Mouse (Mus musculus) lung, embryonic 15.5 days (tissue): ENCODE results near the gene Ces2f. TPM values are rescaled to one million over a fixed set of nuclear protein-coding genes. Genes with fewer than 3 reads are reported as not detected.
"Not testable (repeated sequence)": the region's sequence is repeated elsewhere in the genome, so short reads cannot be mapped to it uniquely, and the experiment has no call there.

Source experiments
- ATAC-seq: fragments of 200-750 bp; cut with Nextera tagmentation; 2 replicates; pipeline ENCODE4 v1.8.0; 2017; ENCODE audit warnings: moderate number of reproducible peaks, borderline replicate concordance; ENCODE audit not compliant: low FRiP score, low TSS enrichment; ENCODE audit errors: extremely low read depth
- H3K27ac ChIP-seq: fragments of 300-500 bp; sonication (generic); 2 replicates; pipeline ENCODE4 v1.5.1; 2015; ENCODE audit warnings: moderate library complexity, mild to moderate bottlenecking, inconsistent platforms
- H3K27me3 ChIP-seq: fragments of 300-500 bp; sonication (generic); 2 replicates; pipeline ENCODE4 v1.6.1; 2015; ENCODE audit warnings: inconsistent platforms
- H3K36me3 ChIP-seq: fragments of 300-500 bp; sonication (generic); 2 replicates; pipeline ENCODE4 v1.6.1; 2015; ENCODE audit warnings: inconsistent platforms
- H3K4me1 ChIP-seq: fragments of 300-500 bp; sonication (generic); 2 replicates; pipeline ENCODE4 v1.6.1; 2015; ENCODE audit warnings: inconsistent platforms
- H3K4me2 ChIP-seq: fragments of 300-500 bp; sonication (generic); 2 replicates; pipeline ENCODE4 v1.6.1; 2015; ENCODE audit warnings: inconsistent platforms, mild to moderate bottlenecking, moderate library complexity
- H3K4me3 ChIP-seq: fragments of 300-500 bp; sonication (generic); 2 replicates; pipeline ENCODE4 v1.5.1; 2015; ENCODE audit warnings: mild to moderate bottlenecking, inconsistent platforms
- H3K9ac ChIP-seq: fragments of 300-500 bp; sonication (generic); 2 replicates; pipeline ENCODE4 v1.6.1; 2015; ENCODE audit warnings: inconsistent platforms
- H3K9me3 ChIP-seq: fragments of 300-500 bp; sonication (generic); 2 replicates; pipeline ENCODE4 v1.6.1; 2016; ENCODE audit warnings: inconsistent platforms
- whole genome bisulfite sequencing: fragments of 180-500 bp; shearing (Covaris S2); methylation state at CpG from one replicate; pipeline ENCODE4 v1.1.7; 2015; 5-methylcytosine and 5-hydroxymethylcytosine counted together
- polyA plus RNA-seq: library from polyadenylated mRNA; unstranded; fragments of >200 nt; fragmentation: Nextera tagmentation; extraction: Ambion mirVana; gene quantifications from 2 replicates; pipeline ENCODE4 v1.2.1, GENCODE M21; 2015

Ces2f gene
- polyA plus RNA-seq, result not detected in 2 replicates

GRCm38 (mm10) chr8:104947056-104947455 lies at the start of gene Ces2f:
Gene Ces2f, plus strand, starts transcription at chr8:104947356.
- H3K27me3 ChIP-seq, result no peaks in the 10 kb centered on the region
- ATAC-seq, result no peak
- H3K9me3 ChIP-seq, result no peaks in the 10 kb centered on the region
- H3K27ac ChIP-seq, result no peak within 1 kb of the TSS
- no peak within 1 kb of the TSS for H3K4me2 ChIP-seq
- no peak within 1 kb of the TSS for H3K4me3 ChIP-seq
- no peaks in the 10 kb centered on the region for H3K36me3 ChIP-seq
- H3K9ac ChIP-seq, result no peak within 1 kb of the TSS
- WGBS, result 73% methylated on average over 4 of the region's 4 CpGs
- H3K4me1 ChIP-seq, result no peaks in the 10 kb centered on the region

DNA sequence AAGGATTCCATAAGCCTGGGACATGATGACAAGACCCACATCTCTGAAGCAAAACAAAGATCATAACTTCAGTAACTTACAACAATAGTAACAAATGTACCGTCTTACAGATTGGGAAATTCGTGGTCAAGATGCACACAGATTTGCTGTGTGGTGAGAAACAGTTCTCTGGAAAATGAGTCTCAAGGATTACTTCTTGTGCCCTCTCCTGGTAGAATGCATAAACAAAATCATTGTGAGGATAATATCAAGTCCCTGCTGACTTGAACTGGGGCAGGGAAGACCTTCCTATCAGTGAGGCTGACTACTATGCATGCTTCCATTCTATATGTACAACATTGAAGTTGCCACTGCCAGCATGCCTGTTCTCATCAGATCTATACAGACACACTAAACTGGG lies 45.4 kb upstream of the Ces2f start:
- H3K9ac ChIP-seq, result no peak overlapping the region
- ATAC-seq, result no peak

DNA sequence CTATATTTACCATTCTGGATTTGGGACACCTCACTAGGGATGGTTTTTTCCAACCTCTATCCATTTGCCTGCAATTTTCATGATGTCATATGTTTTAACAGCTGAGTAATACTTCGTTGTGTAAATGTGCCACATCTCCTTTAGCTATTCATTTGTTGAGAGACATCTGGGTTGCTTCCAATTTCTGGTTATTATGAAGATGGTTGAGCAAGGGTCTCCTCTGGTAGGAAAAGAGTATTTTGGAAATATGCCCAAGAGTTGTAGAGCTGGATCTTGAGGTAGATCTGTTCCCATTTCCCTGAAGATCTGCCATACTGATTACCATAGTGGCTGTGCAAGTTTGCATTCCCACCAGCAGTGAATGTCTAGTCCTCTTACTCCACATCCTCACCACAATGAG lies 40.0 kb upstream of the Ces2f start:
- no peak overlapping the region for H3K4me3 ChIP-seq
- H3K36me3 ChIP-seq, result no peaks in the 10 kb centered on the region
- no peak for ATAC-seq
- no peaks in the 10 kb centered on the region for H3K9me3 ChIP-seq
- H3K27ac ChIP-seq, result no peak overlapping the region
- H3K4me2 ChIP-seq, result no peak overlapping the region
- 37% methylated on average over 1 of the region's 1 CpGs for WGBS
- no peaks in the 10 kb centered on the region for H3K27me3 ChIP-seq
- no peak overlapping the region for H3K9ac ChIP-seq
- no peaks in the 10 kb centered on the region for H3K4me1 ChIP-seq

More for the DNA sequence above, 45.4 kb upstream of the Ces2f start:
- Histone ChIP-seq H3K4me3 (no peak overlapping the region), H3K9me3 (no peaks in the 10 kb centered on the region), H3K36me3 (no peaks in the 10 kb centered on the region), H3K4me1 (no peaks in the 10 kb centered on the region), H3K27ac (no peak overlapping the region), H3K4me2 (no peak overlapping the region), H3K27me3 (no peaks in the 10 kb centered on the region)
- 79% methylated on average over 2 of the region's 2 CpGs for WGBS

DNA sequence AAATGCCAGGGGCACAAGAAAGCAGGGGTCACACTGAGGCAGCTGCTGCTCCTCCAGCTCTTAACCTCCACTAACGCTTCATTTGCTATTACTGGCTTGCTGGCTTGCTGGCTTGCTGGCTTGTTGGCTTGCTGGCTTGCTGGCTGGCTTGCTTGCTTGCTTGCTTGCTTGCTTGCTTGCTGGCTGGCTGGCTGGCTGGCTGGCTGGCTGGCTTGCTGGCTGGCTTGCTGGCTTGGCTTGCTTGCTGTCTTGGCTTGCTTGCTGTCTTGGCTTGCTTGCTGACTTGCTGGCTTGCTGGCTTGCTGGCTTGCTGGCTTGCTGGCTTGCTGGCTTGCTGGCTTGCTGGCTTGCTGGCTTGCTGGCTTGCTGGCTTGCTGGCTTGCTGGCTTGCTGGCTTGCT lies 38.1 kb upstream of the Ces2f start:
- not testable (repeated sequence) for H3K9me3 ChIP-seq, H3K4me3 ChIP-seq, H3K27ac ChIP-seq, H3K27me3 ChIP-seq, H3K9ac ChIP-seq, H3K36me3 ChIP-seq, ATAC-seq, H3K4me2 ChIP-seq, H3K4me1 ChIP-seq
- 63% methylated on average over 1 of the region's 1 CpGs for WGBS

- 93% methylated on average over 10 of the region's 10 CpGs for WGBS
- not testable (repeated sequence) for H3K4me2 ChIP-seq, H3K36me3 ChIP-seq, H3K4me3 ChIP-seq, H3K9ac ChIP-seq, ATAC-seq, H3K27ac ChIP-seq, H3K9me3 ChIP-seq, H3K27me3 ChIP-seq, H3K4me1 ChIP-seq
Measured at GRCm38 (mm10) chr8:104909651-104910050, 37.5 kb upstream of the Ces2f start.

DNA sequence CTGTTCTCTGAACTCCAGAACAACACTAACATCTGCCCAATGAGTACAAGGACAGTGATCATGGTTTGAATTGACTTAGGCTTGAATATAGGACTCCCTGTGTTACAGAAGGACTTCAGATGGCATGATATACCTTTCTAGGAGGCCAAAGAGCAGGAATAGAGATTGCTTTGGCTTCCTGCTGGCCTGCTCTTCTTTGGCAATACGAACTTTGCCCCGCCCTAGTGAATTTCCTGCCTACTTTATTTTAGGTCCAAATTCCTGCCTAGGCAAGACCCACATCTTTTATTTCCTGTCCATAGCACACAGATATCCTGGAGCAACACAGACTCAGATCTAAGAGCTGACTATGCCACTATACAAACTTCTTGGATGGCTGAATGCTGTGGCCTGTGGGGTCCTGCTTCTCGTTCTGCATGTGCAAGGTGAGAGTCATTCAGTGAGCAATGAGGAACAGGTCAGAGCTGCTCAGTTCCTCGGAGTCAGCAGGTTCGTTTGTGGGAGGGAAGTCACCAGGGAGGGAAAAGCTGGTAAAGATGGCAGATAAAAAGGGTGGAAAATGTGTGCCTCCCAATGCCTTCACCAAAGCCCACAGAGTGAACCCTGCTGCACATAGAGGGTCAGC lies 21.1 kb upstream of the Ces2f start, which contains the start of gene Ces2e:
TSS of gene Ces2e (plus strand) at position 289 of the 625 bp plus-strand sequence.
- no peaks in the 10 kb centered on the region for H3K27me3 ChIP-seq
- H3K36me3 ChIP-seq, result no peaks in the 10 kb centered on the region
- H3K27ac ChIP-seq, result no peak within 1 kb of the TSS
- H3K4me2 ChIP-seq, result no peak within 1 kb of the TSS
- no peak for ATAC-seq
- no peaks in the 10 kb centered on the region for H3K4me1 ChIP-seq
- WGBS, result 74% methylated on average over 5 of the region's 5 CpGs
- H3K9me3 ChIP-seq, result no peaks in the 10 kb centered on the region
- no peak within 1 kb of the TSS for H3K9ac ChIP-seq
- no peak within 1 kb of the TSS for H3K4me3 ChIP-seq

- no peaks in the 10 kb centered on the region for H3K36me3 ChIP-seq
- no peaks in the 10 kb centered on the region for H3K9me3 ChIP-seq
- H3K9ac ChIP-seq, result no peak overlapping the region
- no peaks in the 10 kb centered on the region for H3K27me3 ChIP-seq
- H3K27ac ChIP-seq, result no peak overlapping the region
- H3K4me3 ChIP-seq, result no peak overlapping the region
- H3K4me2 ChIP-seq, result no peak overlapping the region
- H3K4me1 ChIP-seq, result no peaks in the 10 kb centered on the region
- no peak for ATAC-seq
- 76% methylated on average over 3 of the region's 3 CpGs for WGBS
Measured at GRCm38 (mm10) chr8:104927301-104927700, 19.9 kb upstream of the Ces2f start.

DNA sequence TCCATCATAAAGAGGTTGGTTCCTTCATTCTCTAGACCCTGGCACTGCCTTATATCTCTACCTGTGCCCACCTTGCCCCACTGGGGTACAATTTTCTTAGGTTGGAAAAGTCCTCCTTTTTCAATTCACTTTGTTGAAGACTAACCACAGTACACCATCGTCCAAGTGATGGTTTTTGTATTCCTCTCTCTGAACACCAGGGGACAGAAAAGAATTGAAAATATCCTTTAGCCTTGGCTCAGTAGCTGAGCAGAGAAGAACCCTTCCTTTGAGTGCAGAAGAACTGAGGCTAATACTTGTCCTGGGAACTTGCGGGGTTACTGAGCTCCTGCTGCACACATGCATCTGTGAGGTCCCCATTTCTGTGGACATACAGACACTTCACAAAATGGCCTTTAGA lies 2.5 kb upstream of the Ces2f start:
- no peaks in the 10 kb centered on the region for H3K9me3 ChIP-seq
- no peaks in the 10 kb centered on the region for H3K4me1 ChIP-seq
- no peak overlapping the region for H3K27ac ChIP-seq
- H3K9ac ChIP-seq, result no peak overlapping the region
- ATAC-seq, result no peak
- no peaks in the 10 kb centered on the region for H3K36me3 ChIP-seq
- H3K4me3 ChIP-seq, result no peak overlapping the region
- H3K4me2 ChIP-seq, result no peak overlapping the region
- 82% methylated on average over 2 of the region's 2 CpGs for WGBS
- H3K27me3 ChIP-seq, result no peaks in the 10 kb centered on the region

- Histone ChIP-seq H3K9ac (no peak overlapping the region), H3K4me1 (no peaks in the 10 kb centered on the region), H3K4me2 (no peak overlapping the region), H3K27ac (no peak overlapping the region), H3K4me3 (no peak overlapping the region), H3K36me3 (no peaks in the 10 kb centered on the region), H3K9me3 (no peaks in the 10 kb centered on the region), H3K27me3 (no peaks in the 10 kb centered on the region)
- no peak for ATAC-seq
- WGBS, result 56% methylated on average over 5 of the region's 5 CpGs
Measured at GRCm38 (mm10) chr8:104949031-104949430, 1.9 kb downstream of the Ces2f start.

GRCm38 (mm10) chr8:104961537-104961961 lies 14.4 kb downstream of the Ces2f start, which contains the start of gene Ces2g:
Gene Ces2g, plus strand, starts transcription at chr8:104961718.
- Histone ChIP-seq H3K4me3 (no peak within 1 kb of the TSS), H3K36me3 (no peaks in the 10 kb centered on the region), H3K27me3 (no peaks in the 10 kb centered on the region), H3K27ac (no peak within 1 kb of the TSS), H3K9ac (no peak within 1 kb of the TSS), H3K4me1 (no peaks in the 10 kb centered on the region), H3K9me3 (no peaks in the 10 kb centered on the region), H3K4me2 (no peak within 1 kb of the TSS)
- WGBS, result 49% methylated on average over 5 of the region's 5 CpGs
- ATAC-seq, result no peak

DNA sequence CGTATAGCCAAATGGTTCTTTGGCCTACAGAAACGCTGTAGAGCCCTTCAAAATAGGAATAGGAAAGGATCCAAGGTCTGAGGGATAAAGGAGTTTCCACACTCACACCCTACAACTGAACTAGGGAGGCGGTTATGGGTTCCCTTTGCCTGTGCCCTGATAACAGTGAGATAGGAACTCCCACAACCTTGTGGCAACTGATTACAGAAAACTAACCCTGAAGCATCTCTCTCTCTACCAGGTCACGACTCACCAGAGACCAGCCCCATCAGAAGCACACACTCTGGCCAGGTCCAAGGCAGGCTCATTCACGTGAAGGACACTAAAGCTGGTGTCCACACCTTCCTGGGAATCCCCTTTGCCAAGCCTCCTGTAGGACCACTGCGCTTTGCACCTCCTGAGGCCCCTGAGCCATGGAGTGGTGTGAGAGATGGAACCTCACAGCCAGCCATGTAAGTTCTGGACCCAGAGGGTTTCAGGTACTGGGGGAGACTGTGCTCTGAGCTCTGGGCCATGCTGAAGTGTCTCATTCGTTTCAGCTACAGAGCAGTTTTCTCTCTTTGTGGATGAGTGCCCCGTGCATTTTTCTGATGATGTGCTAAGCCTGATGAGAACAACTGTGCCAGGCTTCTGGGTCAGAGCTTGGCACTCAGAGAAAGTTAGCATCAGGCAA lies 15.2 kb downstream of the Ces2f start:
- Histone ChIP-seq H3K27me3 (no peaks in the 10 kb centered on the region), H3K4me2 (no peak overlapping the region), H3K4me1 (no peaks in the 10 kb centered on the region), H3K27ac (no peak overlapping the region), H3K36me3 (no peaks in the 10 kb centered on the region), H3K9ac (no peak overlapping the region), H3K9me3 (no peaks in the 10 kb centered on the region), H3K4me3 (no peak overlapping the region)
- ATAC-seq, result no peak
- 69% methylated on average over 8 of the region's 8 CpGs for WGBS

GRCm38 (mm10) chr8:104963375-104963894 lies 16.3 kb downstream of the Ces2f start:
- Histone ChIP-seq H3K9me3 (no peaks in the 10 kb centered on the region), H3K4me1 (no peaks in the 10 kb centered on the region), H3K36me3 (no peaks in the 10 kb centered on the region), H3K9ac (no peak overlapping the region), H3K27me3 (no peaks in the 10 kb centered on the region), H3K4me2 (no peak overlapping the region), H3K4me3 (no peak overlapping the region), H3K27ac (no peak overlapping the region)
- ATAC-seq, result no peak
- 76% methylated on average over 4 of the region's 4 CpGs for WGBS
